Mouse (Mus musculus) spleen, postnatal 4 days (tissue): Measurements from ENCODE around the gene Gm21820.
"Not testable (repeated sequence)": the region's sequence is repeated elsewhere in the genome, so short reads cannot be mapped to it uniquely, and the experiment has no call there.

Source experiments
- DNase-seq, 2 experiments: peaks; one replicate each; pipeline ENCODE4 v3.0.0; 2022; ENCODE audit warnings: low spot score in 2 of 2

Gm21820 gene

DNA sequence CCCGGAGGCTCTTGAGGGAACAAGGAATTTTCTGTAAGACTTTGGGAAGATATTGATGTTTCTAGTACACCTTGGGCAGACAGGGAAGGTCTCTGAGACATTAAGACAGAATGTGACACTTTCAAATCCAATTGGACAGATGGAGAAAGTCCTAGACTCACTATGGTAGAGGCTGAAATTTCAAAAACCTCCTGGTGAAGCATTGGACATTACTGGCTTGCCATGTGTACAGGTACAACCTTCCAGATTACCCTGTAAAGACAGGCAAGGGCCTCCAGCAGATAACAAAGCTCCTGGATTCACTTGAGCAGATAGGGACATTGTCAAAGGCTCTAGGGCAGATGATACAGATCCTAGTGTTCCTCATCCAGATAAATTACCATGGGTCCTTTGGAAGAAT, at the start of gene Gm21820:
Gene Gm21820 (minus strand): TSS at position 101 of the 400 bp plus-strand sequence.
- DNase-seq, result not testable (repeated sequence)
